Mouse (Mus musculus) CH12F3 (cell line): ENCODE measurements around the gene Eef1a1.

ENCODE experiments used
- in situ Hi-C: fragments of 300-500 bp; cut with MboI; formaldehyde crosslinking; loops from 2 replicates; pipeline ENCODE4 v1.14.3; 2020; ENCODE audit warnings: low sequenced_read_pairs

Eef1a1 gene

DNA sequence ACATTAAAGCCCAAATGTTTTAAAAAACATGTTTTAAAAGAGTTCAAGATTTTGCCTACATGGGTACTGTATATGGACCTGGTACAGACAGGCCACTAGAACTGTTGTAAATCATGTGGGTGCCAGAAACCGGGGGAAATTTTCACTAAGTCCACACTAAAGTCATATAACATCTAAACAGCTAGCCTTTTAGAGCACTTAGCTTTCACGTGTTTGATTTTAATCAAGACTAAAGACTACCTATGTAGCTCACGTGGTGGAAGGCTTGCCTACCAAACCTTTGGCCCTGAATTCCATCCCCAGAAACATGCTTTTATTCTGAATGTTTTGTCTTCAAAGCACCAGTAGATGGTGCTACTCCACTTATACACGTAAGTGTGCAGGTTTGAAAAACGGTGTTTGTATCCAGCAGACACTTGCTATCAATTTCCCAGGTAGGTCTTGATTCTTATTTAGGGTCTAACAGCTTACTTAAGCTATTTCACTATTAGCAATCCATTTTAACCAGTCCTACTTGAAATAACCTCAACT, 11.9 kb downstream of the Eef1a1 start:
- in situ Hi-C loops: no loop called here

DNA sequence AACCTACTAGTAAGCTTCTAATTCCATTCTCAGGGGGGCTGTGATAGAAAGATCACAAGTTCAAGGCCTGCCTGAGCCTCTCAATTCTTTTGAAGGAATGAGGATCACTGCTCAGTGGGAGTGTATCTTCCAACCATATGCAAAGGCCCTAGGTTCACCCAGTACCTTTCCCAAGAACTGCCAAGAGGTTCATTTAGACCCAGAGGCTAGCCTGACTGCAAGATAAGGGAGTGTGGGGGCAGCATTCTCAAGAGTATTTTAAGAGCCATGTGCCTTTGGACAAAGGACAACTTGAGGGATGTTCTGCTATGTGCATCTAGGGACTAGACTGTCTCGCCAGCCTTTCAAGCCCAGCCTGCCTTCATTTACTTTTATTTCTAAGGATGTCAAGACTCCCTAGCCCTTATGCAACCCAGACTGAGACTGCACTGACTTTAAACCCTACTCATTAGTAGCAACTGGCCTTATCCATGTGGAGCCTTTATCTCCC, 12.4 kb downstream of the Eef1a1 start:
- in situ Hi-C loops: no loop called here

DNA sequence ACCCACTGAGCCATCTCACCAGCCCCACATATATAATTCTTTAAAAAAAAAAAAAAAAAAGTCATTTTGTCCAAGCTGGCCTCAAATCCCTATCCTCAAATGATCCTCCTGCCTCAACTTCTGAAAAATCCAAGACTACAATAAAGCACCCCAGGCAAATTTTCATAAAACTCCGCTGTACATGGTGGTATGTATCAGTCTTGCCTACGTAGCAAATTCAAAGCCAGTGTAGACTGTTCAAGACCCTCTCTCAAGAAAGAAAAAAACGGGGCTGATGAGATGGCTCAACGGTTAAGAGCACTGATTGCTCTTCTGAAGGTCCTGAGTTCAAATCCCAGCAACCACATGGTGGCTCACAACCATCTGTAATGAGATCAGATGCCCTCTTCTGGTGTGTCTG, 13.1 kb downstream of the Eef1a1 start:
- in situ Hi-C loops: no loop called here

- in situ Hi-C loops: no loop called here
Measured at GRCm38 (mm10) chr9:78475383-78475780, 13.6 kb downstream of the Eef1a1 start.

DNA sequence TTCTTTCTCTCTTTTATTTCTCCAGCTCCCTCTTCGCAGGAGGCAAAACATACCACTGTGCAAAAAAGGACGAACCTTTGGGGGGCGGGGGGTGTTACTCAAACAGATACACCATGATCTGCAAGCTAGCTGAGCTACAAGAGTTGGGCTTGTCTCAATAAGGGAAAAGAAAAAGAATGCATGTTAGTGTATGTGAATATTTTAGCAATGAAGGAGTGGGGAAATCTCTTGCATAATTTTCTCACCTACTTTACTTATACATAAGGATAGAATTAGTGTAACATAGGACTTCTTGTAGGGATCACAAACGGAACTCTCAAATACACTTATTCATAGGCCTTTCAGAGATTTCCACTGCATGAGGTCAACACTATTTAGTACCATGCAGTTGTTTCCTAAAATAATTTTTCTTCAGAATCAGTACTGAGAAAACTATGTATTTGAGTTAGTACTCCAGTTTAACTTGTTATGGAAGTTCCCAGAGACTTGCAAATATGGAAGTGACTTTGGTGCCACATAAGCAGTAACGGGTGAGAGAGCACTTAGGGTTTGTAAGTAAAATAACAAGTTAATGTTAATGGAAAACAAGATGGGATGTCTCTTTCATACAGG, 14.1 kb downstream of the Eef1a1 start:
- in situ Hi-C loops: no loop called here

DNA sequence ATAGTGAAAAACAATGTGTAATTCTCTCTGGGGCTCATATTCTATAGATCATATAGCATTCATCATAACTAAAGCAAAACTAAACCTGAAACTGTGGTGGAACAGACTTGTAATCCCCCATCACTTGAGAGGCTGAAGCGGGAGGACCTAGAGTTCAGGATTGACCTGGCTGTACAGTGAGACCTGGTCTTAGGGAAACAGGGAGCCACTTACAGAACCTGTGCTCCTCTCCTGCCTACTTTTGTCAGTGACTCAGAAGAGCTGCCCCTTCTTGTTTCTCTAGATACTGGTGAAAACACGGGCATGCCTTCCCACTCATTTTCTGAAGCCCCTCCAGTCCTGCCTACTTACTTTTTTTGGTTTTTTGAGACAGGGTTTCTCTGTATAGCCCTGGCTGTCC, 14.7 kb downstream of the Eef1a1 start:
- in situ Hi-C loops: no loop called here

DNA sequence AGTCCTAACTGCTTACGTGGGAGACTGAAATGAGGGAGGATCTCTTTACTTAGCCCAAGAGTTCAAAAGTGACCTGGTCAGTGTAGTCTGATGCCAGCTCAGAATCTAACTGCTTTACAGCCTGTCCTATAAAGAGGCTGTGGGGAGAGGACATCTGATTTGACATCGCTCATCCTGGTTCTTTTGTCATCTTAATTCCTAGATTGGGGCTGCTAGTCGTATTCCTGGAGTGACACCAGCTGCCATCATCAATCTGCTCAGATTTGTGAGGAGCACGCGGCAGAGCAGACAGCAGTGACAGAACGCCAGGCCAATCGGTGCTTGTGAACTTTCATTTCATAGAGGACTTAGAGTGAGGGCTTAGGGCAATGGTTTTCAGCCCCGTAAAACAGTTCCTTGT, 15.4 kb downstream of the Eef1a1 start:
- in situ Hi-C loops: no loop called here

DNA sequence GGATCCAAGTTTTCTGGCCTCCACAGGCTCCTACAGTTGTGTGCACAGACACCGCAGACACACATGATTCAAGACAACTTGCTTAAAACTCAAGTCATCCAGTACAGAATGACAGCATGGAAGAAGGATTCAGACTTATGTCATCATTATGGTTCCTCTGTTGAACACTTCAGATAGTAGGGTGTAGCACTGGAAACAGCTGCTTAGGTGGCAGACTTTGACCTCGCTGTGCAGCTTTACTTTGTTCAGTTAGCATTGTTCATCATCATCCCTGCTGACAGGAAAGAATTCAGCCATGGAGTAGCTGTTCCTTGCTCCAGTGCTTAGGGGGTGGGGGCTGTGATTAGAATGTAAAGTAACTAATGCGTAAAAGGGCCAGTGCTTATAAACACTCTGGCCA, 23.2 kb downstream of the Eef1a1 start:
- in situ Hi-C loops: no loop called here

GRCm38 (mm10) chr9:78463337-78463736, 25.6 kb downstream of the Eef1a1 start:
- in situ Hi-C loops: no loop called here

- in situ Hi-C loops: no loop called here
Measured at GRCm38 (mm10) chr9:78457026-78457425, 31.9 kb downstream of the Eef1a1 start.

GRCm38 (mm10) chr9:78451382-78451781, 37.6 kb downstream of the Eef1a1 start:
- in situ Hi-C loops: no loop called here

- in situ Hi-C loops: no loop called here
Measured at GRCm38 (mm10) chr9:78450404-78450803, 38.5 kb downstream of the Eef1a1 start.

- in situ Hi-C loops: no loop called here
Measured at GRCm38 (mm10) chr9:78447973-78448873, 40.7 kb downstream of the Eef1a1 start, which contains the start of the genes Mto1 and Gm17324. Mto1 (plus strand) TSS chr9:78448208. Gm17324 (minus strand) TSS chr9:78448786.

GRCm38 (mm10) chr9:78447606-78447972, 41.4 kb downstream of the Eef1a1 start:
- in situ Hi-C loops: no loop called here

- in situ Hi-C loops: no loop called here
Measured at GRCm38 (mm10) chr9:78442579-78443392, 46.2 kb downstream of the Eef1a1 start, which contains the start of gene Cgas. Cgas (minus strand) TSS chr9:78443237.

DNA sequence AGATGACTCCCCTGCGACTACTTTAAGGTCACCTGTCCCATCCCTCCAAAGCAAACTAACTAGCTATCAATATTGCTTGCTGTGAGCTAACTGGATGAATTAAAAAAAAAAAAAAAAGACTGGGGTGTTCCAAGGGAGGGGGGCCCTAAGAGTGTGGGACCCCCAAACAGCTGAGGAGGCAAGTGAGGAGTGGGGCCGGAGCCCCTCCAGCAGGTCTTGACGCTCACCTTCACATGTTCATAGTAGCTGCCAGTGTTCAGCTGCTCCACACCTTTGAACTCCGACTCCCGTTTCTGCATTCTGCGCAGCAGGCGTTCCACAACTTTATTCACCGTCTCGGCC, 46.7 kb downstream of the Eef1a1 start:
- in situ Hi-C loops: no loop called here

GRCm38 (mm10) chr9:78439426-78439825, 49.5 kb downstream of the Eef1a1 start:
- in situ Hi-C loops: no loop called here

GRCm38 (mm10) chr9:78432471-78432870, 56.5 kb downstream of the Eef1a1 start:
- in situ Hi-C loops: no loop called here

DNA sequence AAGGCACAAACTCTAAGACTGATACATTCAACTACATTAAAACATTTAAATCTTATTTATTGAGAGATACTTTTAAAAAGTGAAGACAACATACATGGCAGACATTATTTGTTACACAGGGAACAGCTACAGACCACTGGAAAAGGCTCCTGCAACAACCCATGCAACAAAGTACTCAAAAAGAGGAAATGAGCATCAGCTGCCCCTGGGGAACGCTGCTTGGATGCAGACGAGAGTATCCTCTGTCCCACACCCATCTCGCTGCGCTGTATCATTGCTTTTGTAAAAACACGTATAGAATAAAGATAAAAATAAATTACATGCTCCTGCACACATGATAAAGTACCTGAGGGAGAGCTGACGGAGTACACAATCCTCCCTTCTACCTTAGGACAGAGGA, 58.5 kb downstream of the Eef1a1 start:
- in situ Hi-C loops: no loop called here

GRCm38 (mm10) chr9:78429551-78429950, 59.4 kb downstream of the Eef1a1 start:
- in situ Hi-C loops: no loop called here

DNA sequence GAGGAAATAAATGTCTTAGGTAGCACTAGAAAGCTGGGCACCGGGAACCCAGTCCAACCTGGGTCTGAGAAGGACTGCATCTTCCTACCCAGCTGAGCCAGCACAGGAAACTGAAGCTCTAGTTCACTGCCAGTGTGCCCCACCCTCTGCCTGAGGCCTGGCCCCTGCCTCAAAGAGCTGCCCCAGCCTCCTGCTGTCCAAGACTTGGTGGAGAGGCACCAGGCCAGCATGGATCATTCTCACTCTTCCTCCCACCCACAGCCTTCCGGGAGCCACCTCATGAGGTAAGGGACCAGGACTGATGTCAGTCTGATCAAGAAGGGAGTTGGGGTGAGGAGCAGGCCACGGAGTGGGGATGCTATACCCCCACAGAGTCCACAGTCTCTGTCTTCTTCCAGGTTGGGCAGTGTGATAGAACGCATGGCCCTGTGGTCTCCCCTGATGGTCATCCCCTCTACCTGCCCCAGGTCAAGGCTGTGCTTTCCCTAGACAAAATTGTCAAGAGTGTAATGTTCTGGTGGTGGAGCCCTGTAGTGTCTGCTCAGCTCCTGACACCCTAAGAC, 60.0 kb downstream of the Eef1a1 start:
- in situ Hi-C loops: no loop called here
